Mouse (Mus musculus) heart, postnatal 25 days (tissue): ENCODE data around the gene Zfp970. TPM values are rescaled to one million over a fixed set of nuclear protein-coding genes. Genes with fewer than 3 reads are reported as not detected.

Source experiments
- total RNA-seq, 2 experiments: library from RNA; stranded (reverse); gene quantifications; 2 replicates each; pipeline ENCODE4 v1.2.3; 2021

Gene Zfp970
- total RNA-seq, 2 experiments from 2014 or later, result 492 to 508 TPM

Other genes starting within 250 kb of the Zfp970 start
- 1 to 10 TPM; 1.3 to 1.4 TPM for gene Gm14409, start 197.7 kb upstream of the Zfp970 start, total RNA-seq
- under 1 TPM; 0.73 to 0.81 TPM for gene Gm14412, start 140.4 kb upstream of the Zfp970 start, total RNA-seq
- 10 to 100 TPM; 17.2 to 18.4 TPM for gene Gm14418, start 66.4 kb upstream of the Zfp970 start, total RNA-seq
- 10 to 100 TPM; 77.7 to 82.1 TPM for gene Gm14403, start 33.5 kb downstream of the Zfp970 start, total RNA-seq
- under 1 TPM; 0.60 to 0.73 TPM for gene Gm14406, start 113.5 kb downstream of the Zfp970 start, total RNA-seq